Mouse (Mus musculus) hindbrain, embryonic 15.5 days (tissue): ENCODE results near the gene Zw10. TPM values are rescaled to one million over a fixed set of nuclear protein-coding genes. Genes with fewer than 3 reads are reported as not detected.

Experiments used
- ATAC-seq: fragments of 200-750 bp; cut with Nextera tagmentation; 2 replicates; pipeline ENCODE4 v1.8.0; 2017; ENCODE audit warnings: low read depth, moderate number of reproducible peaks, moderate TSS enrichment; ENCODE audit not compliant: low FRiP score
- H3K27ac ChIP-seq: fragments of 300-500 bp; sonication (generic); replicated peaks from 2 replicates; pipeline ENCODE4 v1.5.1; 2015; ENCODE audit warnings: mild to moderate bottlenecking, inconsistent platforms
- H3K27me3 ChIP-seq: fragments of 300-500 bp; sonication (generic); 2 replicates; pipeline ENCODE4 v1.6.1; 2015; ENCODE audit warnings: control low read depth, inconsistent platforms
- H3K36me3 ChIP-seq: fragments of 300-500 bp; sonication (generic); 2 replicates; pipeline ENCODE4 v1.6.1; 2015; ENCODE audit warnings: control low read depth, inconsistent platforms
- H3K4me1 ChIP-seq: fragments of 300-500 bp; sonication (generic); replicated peaks from 2 replicates; pipeline ENCODE4 v1.6.1; 2015; ENCODE audit warnings: control low read depth, inconsistent platforms
- H3K4me2 ChIP-seq: fragments of 300-500 bp; sonication (generic); 2 replicates; pipeline ENCODE4 v1.6.1; 2015; ENCODE audit warnings: moderate library complexity, mild to moderate bottlenecking, inconsistent platforms
- H3K4me3 ChIP-seq: fragments of 300-500 bp; sonication (generic); 2 replicates; pipeline ENCODE4 v1.5.1; 2015; ENCODE audit warnings: mild to moderate bottlenecking, inconsistent platforms
- H3K9ac ChIP-seq: fragments of 300-500 bp; sonication (generic); 2 replicates; pipeline ENCODE4 v1.6.1; 2015; ENCODE audit warnings: inconsistent platforms
- H3K9me3 ChIP-seq: fragments of 300-500 bp; sonication (generic); 2 replicates; pipeline ENCODE4 v1.6.1; 2016; ENCODE audit warnings: control low read depth, inconsistent platforms
- WGBS: fragments of 180-500 bp; shearing (Covaris S2); methylation state at CpG from one replicate; pipeline ENCODE4 v1.1.7; 2015; 5-methylcytosine and 5-hydroxymethylcytosine counted together
- polyA plus RNA-seq: library from polyadenylated mRNA; unstranded; fragments of >200 nt; fragmentation: Nextera tagmentation; extraction: Ambion mirVana; gene quantifications from 2 replicates; pipeline ENCODE4 v1.2.1, GENCODE M21; 2015

Gene Zw10
- polyA plus RNA-seq = 23.3 and 26.1 TPM in 2 replicates

DNA sequence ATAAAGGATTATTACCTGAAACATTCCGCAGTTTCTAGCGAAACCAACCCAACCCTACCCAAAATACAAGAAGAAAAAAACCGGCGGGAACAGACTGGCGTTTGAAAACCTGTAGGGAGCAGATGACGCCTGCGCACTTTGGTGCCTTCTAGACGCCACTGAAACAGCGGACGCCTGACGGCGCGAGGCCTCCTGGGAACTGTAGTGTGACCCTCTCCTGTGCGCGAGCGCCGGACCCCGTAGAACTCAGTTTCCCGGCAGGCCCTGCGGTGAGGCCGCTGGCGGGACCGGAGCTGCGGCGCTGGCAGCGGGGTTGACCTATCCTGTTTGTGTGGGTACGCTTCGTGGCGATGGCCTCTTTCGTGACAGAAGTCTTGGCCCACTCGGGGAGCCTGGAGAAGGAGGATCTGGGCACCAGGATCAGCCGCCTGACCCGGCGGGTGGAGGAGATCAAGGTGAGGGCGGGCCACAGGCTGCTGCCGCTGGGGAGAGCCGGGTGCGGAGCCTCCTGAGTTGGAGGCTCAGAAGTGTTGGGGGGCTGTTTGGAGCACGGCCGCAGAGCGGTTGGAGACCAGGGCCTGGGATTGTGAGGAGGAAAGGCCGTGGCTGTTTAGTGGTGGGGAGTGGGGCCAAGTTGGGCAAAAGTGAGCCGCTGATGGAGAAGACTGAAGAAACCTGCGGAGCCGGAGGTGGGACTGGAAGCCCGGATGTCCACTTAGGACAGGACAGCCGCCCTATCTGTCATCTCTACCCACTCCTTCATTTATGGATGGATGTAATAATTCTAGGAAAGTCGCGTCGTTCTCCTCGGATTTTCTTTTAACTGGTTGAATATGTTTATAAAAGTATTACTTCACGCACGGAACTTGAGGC is at the start of gene Zw10:
Gene Zw10 (plus strand): TSS at position 281 of the 873 bp plus-strand sequence.
- Histone ChIP-seq H3K27me3 (no peaks in the 10 kb centered on the region), H3K9me3 (no peaks in the 10 kb centered on the region), H3K4me1 (peaks cover 15% of the 10 kb centered on the region), H3K27ac (peak within 1 kb of the TSS; percentile 76), H3K36me3 (peaks cover 17% of the 10 kb centered on the region), H3K4me3 (peak within 1 kb of the TSS; percentile 95), H3K4me2 (peak within 1 kb of the TSS; percentile 81), H3K9ac (peak within 1 kb of the TSS; percentile 82)
- ATAC-seq = peak; percentile 99
- under 1% methylated on average over 53 of the region's 53 CpGs for WGBS

DNA sequence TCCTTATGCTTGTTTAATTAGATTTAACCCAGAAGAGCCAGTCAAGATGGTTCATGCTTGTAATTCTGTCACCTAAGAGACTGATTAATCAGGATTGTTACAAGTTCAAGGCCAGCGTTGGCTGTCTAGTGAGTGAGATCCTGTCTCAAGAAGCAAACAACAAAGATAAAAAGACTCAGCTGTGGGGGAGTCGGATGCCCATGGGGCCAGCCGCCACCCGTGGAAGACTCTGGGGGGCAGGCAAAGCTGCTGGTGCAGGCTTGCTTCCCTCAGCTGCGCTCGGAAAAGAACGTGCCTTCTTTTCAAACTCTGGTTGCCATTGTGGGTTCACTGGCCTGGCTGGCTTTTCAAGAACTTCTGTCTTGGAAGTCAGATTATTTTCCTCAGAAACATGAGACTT is 39.6 kb upstream of the Zw10 start:
- H3K9ac ChIP-seq = no peak overlapping the region
- H3K27ac ChIP-seq = no peak overlapping the region
- ATAC-seq = no peak
- H3K4me3 ChIP-seq = no peak overlapping the region
- peaks cover 68% of the 10 kb centered on the region for H3K36me3 ChIP-seq
- H3K9me3 ChIP-seq = no peaks in the 10 kb centered on the region
- no peaks in the 10 kb centered on the region for H3K4me1 ChIP-seq
- H3K27me3 ChIP-seq = no peaks in the 10 kb centered on the region
- H3K4me2 ChIP-seq = no peak overlapping the region
- 77% methylated on average over 7 of the region's 7 CpGs for WGBS

DNA sequence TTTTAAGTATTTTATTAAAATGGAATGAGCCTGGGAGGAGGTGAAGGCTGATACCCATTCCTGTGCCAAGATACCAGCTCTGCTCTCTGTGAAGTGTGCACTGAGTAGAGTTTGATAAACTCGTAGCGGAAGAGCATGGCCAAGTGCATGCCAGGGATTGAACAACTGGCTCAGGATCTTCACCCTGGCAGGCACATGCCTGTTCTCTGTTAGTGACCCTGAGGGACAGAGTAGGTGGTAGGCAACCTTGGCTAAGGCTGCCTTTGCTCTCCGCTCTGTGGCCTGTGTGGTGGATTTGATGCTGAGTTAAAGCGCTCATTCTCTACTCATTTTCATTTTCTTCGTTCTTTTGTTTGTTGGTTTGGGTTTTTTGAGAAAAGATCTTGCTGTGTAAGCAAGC is 34.1 kb upstream of the Zw10 start:
- 90% methylated on average over 5 of the region's 5 CpGs for WGBS
- no peak overlapping the region for H3K27ac ChIP-seq
- no peak for ATAC-seq
- no peaks in the 10 kb centered on the region for H3K27me3 ChIP-seq
- no peaks in the 10 kb centered on the region for H3K4me1 ChIP-seq
- no peak overlapping the region for H3K4me2 ChIP-seq
- no peak overlapping the region for H3K9ac ChIP-seq
- H3K9me3 ChIP-seq = no peaks in the 10 kb centered on the region
- peaks cover 25% of the 10 kb centered on the region for H3K36me3 ChIP-seq
- no peak overlapping the region for H3K4me3 ChIP-seq

DNA sequence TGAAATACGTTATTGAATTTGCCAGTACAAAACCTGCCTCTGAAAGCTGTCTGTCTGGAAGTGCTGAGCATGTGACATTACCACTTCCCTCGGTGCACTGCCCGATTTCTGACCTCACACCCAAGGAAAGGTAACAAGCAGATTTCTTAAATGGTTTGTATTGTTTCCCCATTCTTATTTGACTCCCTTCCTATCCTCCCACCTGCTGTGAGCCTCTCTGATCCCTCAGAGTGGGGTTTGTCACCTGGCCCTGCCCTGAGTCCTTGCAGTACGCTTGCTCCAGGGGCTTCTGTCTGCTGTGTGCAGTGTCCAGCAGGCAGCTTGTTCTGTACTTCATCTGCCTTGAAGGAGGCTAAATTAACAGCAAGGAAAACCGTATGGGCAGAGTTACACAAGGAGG is 31.5 kb upstream of the Zw10 start:
- Histone ChIP-seq H3K36me3 (peaks cover 26% of the 10 kb centered on the region), H3K4me2 (no peak overlapping the region), H3K27ac (no peak overlapping the region), H3K9me3 (no peaks in the 10 kb centered on the region), H3K4me1 (no peaks in the 10 kb centered on the region), H3K27me3 (no peaks in the 10 kb centered on the region), H3K9ac (no peak overlapping the region), H3K4me3 (no peak overlapping the region)
- no peak for ATAC-seq
- 88% methylated on average over 5 of the region's 5 CpGs for WGBS

DNA sequence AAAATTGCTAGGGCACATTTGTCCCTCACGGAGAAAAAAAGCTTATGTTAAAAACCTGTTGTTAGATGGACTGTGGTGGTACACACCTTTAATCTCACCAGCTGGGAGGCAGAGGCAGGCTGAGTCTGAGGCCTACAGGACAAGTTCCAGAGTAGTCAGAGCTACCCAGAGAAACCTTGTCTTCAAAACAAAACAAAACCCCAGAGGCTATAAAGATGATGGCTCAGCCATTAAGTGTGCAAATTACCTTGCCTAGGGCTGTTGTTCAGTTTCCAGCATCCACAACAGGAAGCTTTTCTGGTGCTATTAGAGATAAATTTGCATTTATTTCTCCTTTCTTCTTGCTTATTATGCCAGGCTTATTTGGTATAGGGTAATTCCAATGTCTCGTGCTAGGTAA is 30.9 kb upstream of the Zw10 start:
- no peaks in the 10 kb centered on the region for H3K4me1 ChIP-seq
- H3K36me3 ChIP-seq = peaks cover 26% of the 10 kb centered on the region
- H3K4me3 ChIP-seq = no peak overlapping the region
- H3K4me2 ChIP-seq = no peak overlapping the region
- H3K27me3 ChIP-seq = no peaks in the 10 kb centered on the region
- no peaks in the 10 kb centered on the region for H3K9me3 ChIP-seq
- H3K27ac ChIP-seq = no peak overlapping the region
- WGBS = 80% methylated on average over 2 of the region's 2 CpGs
- ATAC-seq = no peak
- no peak overlapping the region for H3K9ac ChIP-seq

DNA sequence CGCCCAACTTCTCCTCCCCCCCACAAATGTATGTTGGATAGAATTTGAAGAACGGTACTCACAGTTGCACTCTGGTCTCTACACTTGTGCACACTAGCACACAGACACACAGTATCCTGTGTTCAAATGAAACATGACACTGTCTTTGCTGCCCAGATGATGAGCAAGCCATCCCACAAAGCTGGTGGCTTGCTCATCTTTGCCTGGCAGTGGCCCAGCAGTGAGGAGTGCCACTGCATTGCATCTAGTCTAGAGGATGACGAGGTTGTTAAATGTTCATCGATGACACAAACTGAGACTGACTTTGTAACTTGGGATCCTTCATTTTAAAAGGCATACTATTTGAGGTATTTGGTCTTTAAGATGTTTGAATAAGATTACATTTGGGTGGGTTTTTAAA is 20.6 kb upstream of the Zw10 start:
- no peaks in the 10 kb centered on the region for H3K9me3 ChIP-seq
- 99% methylated on average over 4 of the region's 4 CpGs for WGBS
- ATAC-seq = no peak
- H3K4me3 ChIP-seq = no peak overlapping the region
- no peaks in the 10 kb centered on the region for H3K4me1 ChIP-seq
- H3K9ac ChIP-seq = no peak overlapping the region
- H3K27ac ChIP-seq = no peak overlapping the region
- no peaks in the 10 kb centered on the region for H3K27me3 ChIP-seq
- no peak overlapping the region for H3K4me2 ChIP-seq
- H3K36me3 ChIP-seq = peaks cover 62% of the 10 kb centered on the region

DNA sequence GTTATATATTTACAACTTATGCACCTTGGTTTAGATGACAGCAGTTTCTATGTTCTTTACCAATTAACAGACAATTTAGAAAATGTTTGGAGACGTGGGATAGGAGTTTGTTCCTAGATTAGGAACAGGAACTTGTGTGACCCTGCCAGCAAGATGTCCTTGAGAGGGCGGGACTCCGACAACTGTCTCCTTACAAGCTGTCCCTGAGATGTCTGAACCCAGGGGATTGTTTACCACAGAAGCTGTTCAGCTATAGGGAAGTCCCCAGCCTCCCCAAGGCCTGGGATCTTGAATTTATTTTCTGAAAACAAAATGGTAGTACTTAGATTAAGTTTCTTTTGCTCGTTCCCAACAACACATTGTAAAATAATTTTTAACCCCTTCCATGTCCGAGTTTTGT is 4.5 kb upstream of the Zw10 start:
- H3K27me3 ChIP-seq = no peaks in the 10 kb centered on the region
- H3K4me1 ChIP-seq = 0 out of 2 replicates have a peak, but pooled peaks cover 4% of the 10 kb centered on the region
- H3K9ac ChIP-seq = no peak overlapping the region
- H3K27ac ChIP-seq = no peak overlapping the region
- 80% methylated on average over 5 of the region's 5 CpGs for WGBS
- no peaks in the 10 kb centered on the region for H3K9me3 ChIP-seq
- no peaks in the 10 kb centered on the region for H3K36me3 ChIP-seq
- no peak overlapping the region for H3K4me2 ChIP-seq
- no peak overlapping the region for H3K4me3 ChIP-seq
- no peak for ATAC-seq

DNA sequence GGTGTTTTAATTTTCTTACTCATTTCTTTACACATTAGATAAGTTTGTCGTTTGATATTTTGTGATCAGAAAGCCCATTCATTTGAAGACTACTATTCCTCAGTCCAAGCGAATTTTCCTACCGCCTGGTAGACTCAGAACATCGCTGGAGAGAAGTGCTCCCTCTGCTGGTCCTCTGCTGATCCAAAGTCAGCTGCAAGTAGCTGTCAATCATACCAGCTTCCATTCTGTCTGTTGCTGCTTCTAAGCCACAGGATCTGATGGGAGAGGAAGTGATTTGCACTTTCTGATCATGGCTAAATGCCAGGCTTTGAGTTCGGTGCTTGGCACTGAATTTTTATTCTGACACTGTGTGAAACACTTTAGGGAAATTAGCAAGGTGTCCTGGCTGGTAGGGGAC is 4.1 kb upstream of the Zw10 start:
- Histone ChIP-seq H3K27ac (no peak overlapping the region), H3K9me3 (no peaks in the 10 kb centered on the region), H3K4me2 (no peak overlapping the region), H3K27me3 (no peaks in the 10 kb centered on the region), H3K9ac (no peak overlapping the region), H3K36me3 (no peaks in the 10 kb centered on the region), H3K4me1 (peaks cover 8% of the 10 kb centered on the region), H3K4me3 (no peak overlapping the region)
- 14% methylated on average over 5 of the region's 5 CpGs for WGBS
- ATAC-seq = no peak

DNA sequence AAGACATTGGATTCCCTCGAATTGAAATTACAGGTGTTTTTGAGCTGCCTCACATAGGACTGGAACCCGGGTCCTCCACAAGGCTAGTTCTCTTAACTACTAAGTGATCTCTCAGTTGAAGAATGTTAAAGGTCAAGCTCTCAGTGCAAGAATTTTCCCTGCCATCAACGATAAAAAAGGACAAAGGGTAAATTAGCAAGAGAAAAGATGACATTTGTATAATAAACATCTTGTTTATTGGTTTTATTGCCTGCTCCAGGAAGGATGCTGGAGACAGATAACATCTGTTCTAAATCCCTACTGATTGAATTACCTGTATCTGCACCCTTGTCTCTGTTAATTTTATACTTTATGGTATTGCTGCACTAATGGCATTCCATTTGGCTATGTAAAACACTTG is 1.4 kb upstream of the Zw10 start:
- H3K27ac ChIP-seq = no peak overlapping the region
- ATAC-seq = no peak
- peaks cover 15% of the 10 kb centered on the region for H3K4me1 ChIP-seq
- no peak overlapping the region for H3K4me2 ChIP-seq
- no peak overlapping the region for H3K4me3 ChIP-seq
- 83% methylated on average over 3 of the region's 3 CpGs for whole genome bisulfite sequencing
- no peaks in the 10 kb centered on the region for H3K9me3 ChIP-seq
- no peaks in the 10 kb centered on the region for H3K27me3 ChIP-seq
- 0 out of 2 replicates have a peak, but pooled peaks cover 8% of the 10 kb centered on the region for H3K36me3 ChIP-seq
- no peak overlapping the region for H3K9ac ChIP-seq

DNA sequence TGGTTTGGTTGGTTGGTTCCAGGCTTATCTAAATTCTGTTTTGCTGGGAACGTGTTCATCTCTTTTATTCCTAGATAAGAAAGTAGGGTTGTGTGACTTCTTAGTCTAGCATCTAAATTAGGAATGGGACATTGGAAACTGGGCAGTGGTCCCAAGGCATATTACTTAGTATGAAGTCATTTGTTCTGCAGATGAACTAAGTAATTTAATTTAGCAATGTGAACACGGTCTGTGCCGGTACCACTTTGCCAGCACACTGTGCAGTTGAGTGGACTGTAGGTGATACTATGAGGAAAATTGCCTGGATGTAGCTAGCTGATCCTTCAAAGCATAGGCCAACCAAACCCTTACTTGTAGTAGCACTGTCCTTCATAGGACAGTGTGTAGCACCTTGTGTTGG is 21.4 kb downstream of the Zw10 start:
- ATAC-seq = no peak
- no peaks in the 10 kb centered on the region for H3K4me1 ChIP-seq
- no peak overlapping the region for H3K27ac ChIP-seq
- no peak overlapping the region for H3K9ac ChIP-seq
- no peak overlapping the region for H3K4me2 ChIP-seq
- no peaks in the 10 kb centered on the region for H3K27me3 ChIP-seq
- no peaks in the 10 kb centered on the region for H3K9me3 ChIP-seq
- H3K4me3 ChIP-seq = no peak overlapping the region
- WGBS = 83% methylated on average over 3 of the region's 3 CpGs
- peaks cover 45% of the 10 kb centered on the region for H3K36me3 ChIP-seq

DNA sequence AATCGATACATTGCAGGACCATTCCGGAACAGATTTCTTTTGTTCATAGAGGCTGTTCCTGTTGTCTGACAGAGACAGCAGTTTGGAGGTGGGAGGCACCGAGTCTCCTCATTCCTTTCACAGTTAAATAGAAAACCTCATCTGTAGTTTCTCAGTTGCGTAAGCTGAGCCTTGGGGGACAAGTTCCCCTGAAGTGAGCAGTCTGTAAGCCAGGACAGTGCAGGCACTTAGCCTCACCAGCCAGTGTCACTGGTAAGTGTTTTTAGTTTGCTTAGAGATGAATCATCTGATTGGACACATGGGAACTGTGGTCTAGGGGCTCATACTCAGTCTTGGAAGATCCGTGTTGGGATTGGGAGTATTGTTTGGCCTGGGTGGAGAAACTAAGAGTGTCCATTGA is 25.7 kb downstream of the Zw10 start, which contains the start of gene Tmprss5:
Gene Tmprss5 (plus strand): TSS at position 154 of the 400 bp plus-strand sequence.
- no peak within 1 kb of the TSS for H3K9ac ChIP-seq
- ATAC-seq = no peak
- H3K4me1 ChIP-seq = no peaks in the 10 kb centered on the region
- WGBS = 54% methylated on average over 5 of the region's 5 CpGs
- no peak within 1 kb of the TSS for H3K27ac ChIP-seq
- H3K36me3 ChIP-seq = peaks cover 22% of the 10 kb centered on the region
- H3K27me3 ChIP-seq = no peaks in the 10 kb centered on the region
- H3K9me3 ChIP-seq = no peaks in the 10 kb centered on the region
- no peak within 1 kb of the TSS for H3K4me3 ChIP-seq
- no peak within 1 kb of the TSS for H3K4me2 ChIP-seq

DNA sequence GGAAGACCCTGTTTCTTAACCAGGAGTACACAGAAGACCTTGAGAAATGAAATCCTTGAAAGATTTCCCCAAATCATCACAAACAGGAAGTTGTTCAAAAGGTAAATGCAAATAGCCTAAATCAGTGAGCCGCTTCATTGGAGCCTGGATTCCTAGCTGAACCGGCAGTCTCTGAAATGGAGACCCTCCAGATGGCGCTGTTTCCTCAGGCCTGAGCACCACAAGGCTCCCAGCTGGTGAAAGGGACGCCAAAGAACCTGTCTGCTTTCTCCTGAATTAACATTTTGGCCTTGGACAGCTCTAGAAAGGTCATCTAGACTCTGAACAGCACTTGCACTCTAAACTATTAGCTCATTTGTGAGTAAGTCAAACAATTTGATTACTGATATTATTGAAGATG is 26.1 kb downstream of the Zw10 start:
- 10% methylated on average over 4 of the region's 4 CpGs for WGBS
- ATAC-seq = no peak
- no peak overlapping the region for H3K9ac ChIP-seq
- H3K27me3 ChIP-seq = no peaks in the 10 kb centered on the region
- no peak overlapping the region for H3K27ac ChIP-seq
- H3K36me3 ChIP-seq = peaks cover 22% of the 10 kb centered on the region
- H3K4me3 ChIP-seq = no peak overlapping the region
- no peaks in the 10 kb centered on the region for H3K4me1 ChIP-seq
- H3K9me3 ChIP-seq = no peaks in the 10 kb centered on the region
- H3K4me2 ChIP-seq = no peak overlapping the region
